Mouse (Mus musculus) hindbrain, embryonic 11.5 days (tissue): Measurements from ENCODE around the gene Galns. TPM values are rescaled to one million over a fixed set of nuclear protein-coding genes. Genes with fewer than 3 reads are reported as not detected.
A peak's percentile ranks its signal among the peaks of the same experiment; 100 is the strongest.

Source experiments
- ATAC-seq: fragments of 200-750 bp; cut with Nextera tagmentation; 2 replicates; pipeline ENCODE4 v1.8.0; 2017; ENCODE audit warnings: mild to moderate bottlenecking, moderate TSS enrichment, moderate library complexity; ENCODE audit not compliant: low FRiP score
- DNase-seq: peaks from one replicate; pipeline ENCODE4 v3.0.0-alpha.2; 2015; ENCODE audit warnings: low spot score
- H3K27ac ChIP-seq: fragments of 300-500 bp; sonication (generic); 2 replicates; pipeline ENCODE4 v1.5.1; 2014; ENCODE audit warnings: mild to moderate bottlenecking, low read depth, low read length
- H3K27me3 ChIP-seq: fragments of 300-500 bp; sonication (generic); 2 replicates; pipeline ENCODE4 v1.6.1; 2014; ENCODE audit warnings: mild to moderate bottlenecking, low read length, moderate library complexity, mixed read lengths; ENCODE audit not compliant: control insufficient read depth, insufficient read depth
- H3K36me3 ChIP-seq: fragments of 300-500 bp; sonication (generic); 2 replicates; pipeline ENCODE4 v1.6.1; 2014; ENCODE audit warnings: mild to moderate bottlenecking, low read length, moderate library complexity, mixed read lengths; ENCODE audit not compliant: control insufficient read depth, insufficient read depth
- H3K4me1 ChIP-seq: fragments of 300-500 bp; sonication (generic); replicated peaks from 2 replicates; pipeline ENCODE4 v1.6.1; 2014; ENCODE audit warnings: low read length, mixed read lengths; ENCODE audit not compliant: control insufficient read depth, insufficient read depth
- H3K4me2 ChIP-seq: fragments of 300-500 bp; sonication (generic); replicated peaks from 2 replicates; pipeline ENCODE4 v1.6.1; 2014; ENCODE audit warnings: mild to moderate bottlenecking, low read depth, low read length
- H3K4me3 ChIP-seq: fragments of 300-500 bp; sonication (generic); 2 replicates; pipeline ENCODE4 v1.5.1; 2014; ENCODE audit warnings: low read depth, low read length
- H3K9ac ChIP-seq: fragments of 300-500 bp; sonication (generic); 2 replicates; pipeline ENCODE4 v1.6.1; 2014; ENCODE audit warnings: low read depth, low read length
- H3K9me3 ChIP-seq: fragments of 300-500 bp; sonication (generic); 2 replicates; pipeline ENCODE4 v1.6.1; 2016; ENCODE audit warnings: low read length; ENCODE audit not compliant: control insufficient read depth
- WGBS: fragments of 180-500 bp; shearing (Covaris S2); extraction: QIAGEN DNeasy Blood & Tissue Kit; methylation state at CpG from one replicate; pipeline ENCODE4 v1.1.7; 2014; 5-methylcytosine and 5-hydroxymethylcytosine counted together
- polyA plus RNA-seq: library from polyadenylated mRNA; unstranded; fragments of >200 nt; fragmentation: Nextera tagmentation; extraction: Ambion mirVana; gene quantifications from 2 replicates; pipeline ENCODE4 v1.2.1, GENCODE M21; 2014

The Galns gene
- polyA plus RNA-seq, 1 experiment from 2014 or later: 4.7 TPM

DNA sequence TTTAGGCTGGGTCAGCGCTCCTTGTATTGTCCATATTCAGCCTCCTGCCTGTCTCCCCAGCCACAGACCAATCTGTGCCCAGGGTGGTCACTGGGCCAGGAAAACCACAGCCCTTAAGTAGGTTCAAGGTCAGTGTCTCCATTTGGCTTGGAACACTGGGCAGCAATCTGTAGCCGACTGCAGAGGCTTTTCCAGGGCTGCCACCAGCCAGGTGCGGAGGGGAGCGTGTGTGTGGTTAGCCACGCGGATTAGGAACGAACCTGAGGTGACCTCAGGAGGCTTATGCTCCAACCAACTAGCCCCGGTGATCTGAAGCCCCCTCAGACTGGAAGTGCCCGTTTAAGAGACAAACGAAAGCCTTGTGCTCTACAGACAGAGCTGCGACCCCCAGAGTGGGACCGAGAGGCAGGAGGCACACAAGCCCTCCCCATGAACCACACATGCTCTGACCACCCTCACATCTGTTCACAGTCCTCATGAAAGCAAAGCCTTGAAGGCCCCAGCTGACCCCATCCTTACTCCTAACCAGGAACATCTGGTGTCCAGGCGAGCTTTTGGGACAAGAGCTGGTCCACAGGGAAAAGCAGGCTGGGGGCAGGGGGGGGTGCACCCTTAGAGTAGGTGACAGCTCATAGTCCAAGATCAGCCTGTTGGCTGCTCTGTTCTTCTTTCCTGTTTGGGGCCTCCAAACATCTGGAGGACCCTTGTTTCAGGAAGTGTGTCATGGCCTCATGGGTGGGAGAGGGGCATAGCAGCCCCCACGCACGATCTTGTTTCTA is 37.1 kb upstream of the Galns start:
- Histone ChIP-seq H3K27me3 (no peaks in the 10 kb centered on the region), H3K36me3 (no peaks in the 10 kb centered on the region), H3K27ac (no peak overlapping the region), H3K4me1 (no peaks in the 10 kb centered on the region), H3K4me3 (no peak overlapping the region), H3K9ac (no peak overlapping the region), H3K9me3 (no peaks in the 10 kb centered on the region), H3K4me2 (no peak overlapping the region)
- 72% methylated on average over 15 of the region's 15 CpGs for WGBS
- ATAC-seq (no peak), DNase-seq (no peak)

DNA sequence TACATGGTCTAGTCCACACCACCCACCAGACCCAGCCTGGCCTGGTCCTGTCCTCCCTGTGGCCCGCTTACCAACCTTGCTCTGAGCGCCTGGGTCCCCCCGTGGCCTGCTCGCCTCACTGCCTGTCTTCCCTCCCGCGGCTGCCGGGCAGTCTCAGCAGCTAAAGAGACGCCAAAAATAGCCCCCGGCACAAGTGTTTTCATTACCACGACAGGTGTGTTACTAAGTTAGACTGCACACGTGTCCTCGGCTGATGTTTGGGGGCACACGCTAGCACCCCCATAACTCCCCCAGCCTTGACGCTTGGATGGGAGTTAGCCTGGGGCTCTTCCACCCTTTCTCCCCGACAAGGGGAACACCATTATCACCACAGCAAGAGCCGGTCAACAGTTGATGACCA is 35.1 kb upstream of the Galns start:
- 90% methylated on average over 16 of the region's 16 CpGs for WGBS
- Histone ChIP-seq H3K9me3 (no peaks in the 10 kb centered on the region), H3K9ac (no peak overlapping the region), H3K4me2 (no peak overlapping the region), H3K27ac (no peak overlapping the region), H3K36me3 (no peaks in the 10 kb centered on the region), H3K4me3 (no peak overlapping the region), H3K27me3 (no peaks in the 10 kb centered on the region), H3K4me1 (no peaks in the 10 kb centered on the region)
- DNase-seq (no peak), ATAC-seq (no peak)

DNA sequence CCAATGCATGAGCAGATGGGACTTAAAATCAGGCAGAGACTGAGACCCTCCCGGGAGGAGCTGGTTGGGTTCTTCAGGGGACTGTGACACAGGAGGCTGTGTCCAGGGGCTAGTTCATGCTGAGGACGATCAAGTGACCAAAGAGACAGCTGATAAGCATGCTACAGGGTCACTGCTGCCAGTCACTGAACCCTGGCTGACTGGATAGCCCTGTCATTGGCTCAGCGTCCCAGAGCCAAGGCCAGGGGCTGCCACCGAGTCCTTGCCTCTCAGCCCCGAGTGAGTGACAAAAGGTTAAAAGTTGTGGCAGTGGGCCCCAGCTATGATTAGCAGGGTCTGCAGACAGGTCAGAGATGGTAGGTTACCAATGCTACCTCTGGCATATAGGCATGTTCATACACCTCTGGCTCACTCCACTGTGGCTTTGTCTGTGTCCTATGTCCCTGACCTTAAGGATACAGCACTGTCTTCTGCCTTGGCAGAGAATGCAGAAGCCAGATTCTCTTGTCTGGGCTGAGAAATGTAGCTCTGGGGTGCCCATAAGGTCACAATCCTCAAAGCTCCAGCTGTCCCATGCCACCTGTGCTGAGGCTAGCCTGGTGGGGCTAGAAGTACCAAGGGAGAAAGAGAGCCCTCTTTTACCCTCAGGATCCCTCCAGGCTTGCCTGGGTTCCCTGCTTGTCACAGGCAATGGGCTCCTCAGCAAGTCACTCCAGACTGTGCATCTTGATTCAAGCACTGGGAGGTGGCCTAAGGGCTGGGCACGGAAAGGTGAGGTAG is 33.1 kb upstream of the Galns start:
- H3K4me2 ChIP-seq: no peak overlapping the region
- no peaks in the 10 kb centered on the region; the same call in 1 of the 2 replicates for H3K4me1 ChIP-seq
- H3K27ac ChIP-seq: no peak overlapping the region
- H3K9ac ChIP-seq: no peak overlapping the region
- 81% methylated on average over 6 of the region's 6 CpGs for WGBS
- ATAC-seq: no peak
- no peaks in the 10 kb centered on the region for H3K36me3 ChIP-seq
- no peak overlapping the region for H3K4me3 ChIP-seq
- no peaks in the 10 kb centered on the region for H3K9me3 ChIP-seq
- H3K27me3 ChIP-seq: no peaks in the 10 kb centered on the region
- no peak for DNase-seq

DNA sequence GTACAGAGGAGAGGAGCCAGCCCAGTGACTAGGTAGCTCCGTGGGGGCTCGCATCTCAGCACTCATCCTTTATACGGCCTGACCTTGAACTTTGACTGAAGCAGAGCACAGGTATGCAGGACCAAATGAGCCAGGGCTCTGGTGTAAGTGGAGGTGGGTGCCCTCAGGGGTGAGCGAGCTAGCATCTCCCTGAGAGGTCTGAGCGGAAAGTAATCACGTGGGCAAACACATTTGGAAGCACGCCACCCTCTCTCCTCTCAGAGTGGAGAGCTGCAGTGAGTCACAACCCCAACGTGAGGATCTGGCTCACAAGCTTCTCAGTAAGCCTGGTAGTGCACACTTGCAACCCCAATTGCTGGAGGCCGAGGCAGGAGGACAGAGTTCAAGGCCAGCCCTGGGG is 30.8 kb upstream of the Galns start:
- 79% methylated on average over 9 of the region's 9 CpGs for WGBS

DNA sequence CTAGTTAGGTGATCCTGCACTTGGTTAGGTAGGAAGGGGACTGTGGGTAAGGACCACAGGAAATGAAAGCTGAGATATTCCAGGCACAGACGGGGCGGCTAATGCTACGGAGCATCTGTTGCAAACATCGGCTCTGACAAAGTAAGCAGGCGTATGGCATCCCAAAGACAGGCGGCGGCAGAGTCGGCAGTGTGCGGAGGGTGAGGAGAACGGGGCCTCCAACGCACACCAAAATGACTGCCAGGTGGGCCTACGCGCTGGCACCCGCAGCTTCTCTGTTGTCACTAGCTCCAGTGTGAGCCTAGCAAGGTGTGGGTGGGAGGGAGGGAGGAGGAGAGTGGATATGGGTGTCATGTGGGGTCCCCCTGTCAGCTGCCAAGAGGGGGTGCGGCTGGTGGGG is 30.1 kb upstream of the Galns start:
- Histone ChIP-seq H3K4me1 (peaks cover 3% of the 10 kb centered on the region; the same call in 1 of the 2 replicates), H3K36me3 (no peaks in the 10 kb centered on the region), H3K4me3 (no peak overlapping the region), H3K9me3 (no peaks in the 10 kb centered on the region), H3K27me3 (no peaks in the 10 kb centered on the region), H3K27ac (no peak overlapping the region), H3K9ac (no peak overlapping the region), H3K4me2 (no peak overlapping the region)
- WGBS: 85% methylated on average over 15 of the region's 15 CpGs
- ATAC-seq: no peak
- no peak for DNase-seq

More for the DNA sequence above, 30.8 kb upstream of the Galns start:
- Histone ChIP-seq H3K9me3 (no peaks in the 10 kb centered on the region), H3K9ac (no peak overlapping the region), H3K4me1 (peaks cover 3% of the 10 kb centered on the region; the same call in 1 of the 2 replicates), H3K27ac (no peak overlapping the region), H3K4me3 (no peak overlapping the region), H3K36me3 (no peaks in the 10 kb centered on the region), H3K4me2 (no peak overlapping the region), H3K27me3 (no peaks in the 10 kb centered on the region)
- ATAC-seq (no peak), DNase-seq (no peak)

DNA sequence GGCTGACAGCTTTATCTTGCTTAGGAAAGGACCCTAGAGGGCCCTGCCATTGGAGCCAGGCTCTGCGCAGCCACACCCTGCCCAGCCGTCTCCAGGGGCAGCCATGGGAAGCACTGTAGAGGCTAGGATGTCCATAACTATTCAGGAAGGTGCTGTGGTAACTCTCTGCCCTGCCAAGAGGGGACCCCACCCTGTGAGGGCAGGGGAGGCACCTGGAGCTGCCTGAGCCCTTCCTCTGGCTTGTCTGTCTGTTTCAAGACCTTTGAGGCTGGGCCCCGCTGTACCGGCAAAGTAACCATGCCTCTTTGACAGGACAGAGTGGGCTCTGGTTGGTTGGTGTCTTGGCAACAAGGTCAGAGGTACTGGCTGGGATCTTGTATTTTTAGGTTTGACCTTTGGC is 29.6 kb upstream of the Galns start:
- H3K4me1 ChIP-seq: peaks cover 3% of the 10 kb centered on the region; the same call in 1 of the 2 replicates
- WGBS: 76% methylated on average over 4 of the region's 4 CpGs
- H3K36me3 ChIP-seq: no peaks in the 10 kb centered on the region

DNA sequence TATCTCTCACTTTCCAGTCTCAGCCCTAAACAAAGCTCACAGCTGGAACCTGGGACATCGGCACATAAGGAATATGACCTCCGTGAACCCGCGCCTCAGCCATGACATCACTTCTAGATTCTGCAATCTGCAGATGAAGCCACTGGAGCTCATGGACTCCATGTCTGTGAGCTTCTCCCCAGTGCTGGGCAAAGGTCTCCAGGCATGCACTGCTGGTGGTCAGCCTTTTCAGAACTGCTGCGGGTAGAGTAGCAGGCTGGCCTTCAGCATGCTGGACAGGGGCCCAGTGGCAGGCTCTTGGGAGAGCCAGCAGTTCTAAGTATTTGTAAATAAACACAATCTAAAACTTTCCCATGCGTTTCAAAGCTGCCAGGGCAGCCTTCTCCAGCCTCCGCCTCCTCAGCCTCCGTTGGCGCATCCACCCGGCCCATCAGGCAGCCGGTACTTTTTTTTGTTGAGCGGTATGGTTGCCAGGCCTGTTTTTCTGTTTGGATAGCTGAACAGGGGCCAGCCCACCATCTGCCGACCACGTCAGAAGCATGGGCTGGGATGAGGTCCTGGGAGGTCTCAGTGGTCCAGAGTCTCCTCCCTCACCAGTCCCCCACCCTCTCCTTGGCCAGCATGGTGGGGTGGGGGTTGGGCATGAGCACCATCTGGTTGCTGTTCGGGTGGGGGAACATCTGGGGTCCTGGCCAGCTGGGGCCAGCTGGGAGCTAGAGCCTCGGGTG is 28.4 kb upstream of the Galns start:
- WGBS: 41% methylated on average over 15 of the region's 16 CpGs
- Histone ChIP-seq H3K9me3 (no peaks in the 10 kb centered on the region), H3K4me2 (no peak overlapping the region), H3K27me3 (no peaks in the 10 kb centered on the region), H3K4me1 (peaks cover 3% of the 10 kb centered on the region; the same call in 1 of the 2 replicates), H3K27ac (no peak overlapping the region), H3K4me3 (no peak overlapping the region), H3K9ac (no peak overlapping the region), H3K36me3 (no peaks in the 10 kb centered on the region)
- ATAC-seq (peak; percentile 48; the same call in 1 of the 2 replicates), DNase-seq (peak; percentile 51)

More for the DNA sequence above, 29.6 kb upstream of the Galns start:
- Histone ChIP-seq H3K27me3 (no peaks in the 10 kb centered on the region), H3K9ac (no peak overlapping the region), H3K27ac (no peak overlapping the region), H3K4me3 (no peak overlapping the region), H3K9me3 (no peaks in the 10 kb centered on the region), H3K4me2 (no peak overlapping the region)
- no peak for DNase-seq
- no peak for ATAC-seq

DNA sequence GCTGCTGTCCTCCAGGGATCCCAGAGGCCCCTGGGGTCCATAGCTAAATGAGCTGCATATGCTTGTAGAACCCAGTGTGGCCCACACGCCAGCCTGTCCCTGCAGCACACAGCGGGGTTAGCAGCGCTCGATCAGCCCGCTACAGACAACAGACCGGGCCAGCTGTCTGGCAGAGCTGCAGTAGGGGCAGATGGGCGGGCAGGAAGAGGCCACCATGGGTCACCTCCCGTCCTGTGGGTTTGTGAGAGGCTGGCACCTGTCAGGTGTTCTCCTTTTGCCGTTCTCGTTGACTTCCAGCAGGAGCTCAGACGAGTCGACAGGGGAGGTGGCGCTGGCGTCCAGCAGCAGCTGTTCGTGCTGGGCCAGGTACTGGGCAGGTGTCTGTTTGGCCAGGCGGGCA is 27.3 kb upstream of the Galns start:
- Histone ChIP-seq H3K4me1 (peaks cover 3% of the 10 kb centered on the region; the same call in 1 of the 2 replicates), H3K27me3 (no peaks in the 10 kb centered on the region), H3K27ac (0 out of 2 replicates have a peak overlapping the region, but pooled peaks have one; percentile 0), H3K9me3 (no peaks in the 10 kb centered on the region), H3K4me2 (no peak overlapping the region), H3K4me3 (no peak overlapping the region), H3K9ac (no peak overlapping the region; the same call in 1 of the 2 replicates), H3K36me3 (no peaks in the 10 kb centered on the region)
- ATAC-seq: peak; percentile 39; the same call in 1 of the 2 replicates
- WGBS: 66% methylated on average over 16 of the region's 16 CpGs
- no peak for DNase-seq
